Mouse (Mus musculus) embryonic facial prominence, embryonic 10.5 days (tissue): ENCODE data around the gene Dcaf10. TPM values are rescaled to one million over a fixed set of nuclear protein-coding genes. Genes with fewer than 3 reads are reported as not detected.

ENCODE experiments used
- DNase-seq: peaks from one replicate; pipeline ENCODE4 v3.0.0-alpha.2; 2017; ENCODE audit warnings: low spot score
- H3K27ac ChIP-seq: fragments of 300-500 bp; sonication (generic); replicated peaks from 2 replicates; pipeline ENCODE4 v1.5.1; 2016; ENCODE audit warnings: mild to moderate bottlenecking
- H3K27me3 ChIP-seq: fragments of 300-500 bp; sonication (generic); replicated peaks from 2 replicates; pipeline ENCODE4 v1.6.1; 2016; ENCODE audit warnings: low read depth, mild to moderate bottlenecking; ENCODE audit not compliant: poor library complexity, severe bottlenecking
- H3K36me3 ChIP-seq: fragments of 300-500 bp; sonication (generic); replicated peaks from 2 replicates; pipeline ENCODE4 v1.6.1; 2016; ENCODE audit warnings: mild to moderate bottlenecking, moderate library complexity
- H3K4me1 ChIP-seq: fragments of 300-500 bp; sonication (generic); 2 replicates; pipeline ENCODE4 v1.6.1; 2016
- H3K4me3 ChIP-seq: fragments of 300-500 bp; sonication (generic); 2 replicates; pipeline ENCODE4 v1.5.1; 2016; ENCODE audit warnings: mild to moderate bottlenecking, moderate library complexity
- H3K9me3 ChIP-seq: fragments of 300-500 bp; sonication (generic); 2 replicates; pipeline ENCODE4 v1.6.1; 2016; ENCODE audit warnings: mild to moderate bottlenecking
- WGBS: fragments of 180-500 bp; shearing (Covaris S2); methylation state at CpG from one replicate; pipeline ENCODE4 v1.1.7; 2016; 5-methylcytosine and 5-hydroxymethylcytosine counted together
- polyA plus RNA-seq: library from polyadenylated mRNA; unstranded; fragments of >200 nt; fragmentation: Nextera tagmentation; extraction: Ambion mirVana; gene quantifications from 2 replicates; pipeline ENCODE4 v1.2.1, GENCODE M21; 2016

The Dcaf10 gene
- 9.0 and 9.3 TPM in 2 replicates for polyA plus RNA-seq

- Histone ChIP-seq H3K27ac (peak within 1 kb of the TSS; percentile 94), H3K9me3 (no peaks in the 10 kb centered on the region), H3K36me3 (peaks cover 28% of the 10 kb centered on the region), H3K4me3 (peak within 1 kb of the TSS; percentile 98), H3K27me3 (no peaks in the 10 kb centered on the region), H3K4me1 (peaks cover 26% of the 10 kb centered on the region)
- peak; percentile 95 for DNase-seq
- WGBS, result 2% methylated on average over 42 of the region's 42 CpGs
Observed at GRCm38 (mm10) chr4:45341669-45342249, at the start of gene Dcaf10. Gene Dcaf10, plus strand, starts transcription at chr4:45342101.

GRCm38 (mm10) chr4:45296662-45297564 lies 45.0 kb upstream of the Dcaf10 start, which contains the start of gene Trmt10b:
Gene Trmt10b, plus strand, starts transcription at chr4:45297127.
- H3K36me3 ChIP-seq, result peaks cover 22% of the 10 kb centered on the region
- H3K4me1 ChIP-seq, result peaks cover 8% of the 10 kb centered on the region
- WGBS, result 22% methylated on average over 27 of the region's 27 CpGs
- peak; percentile 69 for DNase-seq
- no peaks in the 10 kb centered on the region for H3K27me3 ChIP-seq
- H3K27ac ChIP-seq, result 0 out of 2 replicates have a peak within 1 kb of the TSS, but pooled peaks have one; percentile 26
- H3K9me3 ChIP-seq, result no peaks in the 10 kb centered on the region
- peak within 1 kb of the TSS; percentile 80 for H3K4me3 ChIP-seq

GRCm38 (mm10) chr4:45305536-45305935 lies 36.4 kb upstream of the Dcaf10 start:
- H3K4me3 ChIP-seq, result no peak overlapping the region
- no peak for DNase-seq
- WGBS, result 96% methylated on average over 14 of the region's 14 CpGs
- H3K27me3 ChIP-seq, result no peaks in the 10 kb centered on the region
- no peaks in the 10 kb centered on the region for H3K4me1 ChIP-seq
- H3K27ac ChIP-seq, result no peak overlapping the region
- 0 out of 2 replicates have a peak, but pooled peaks cover 3% of the 10 kb centered on the region for H3K9me3 ChIP-seq
- H3K36me3 ChIP-seq, result peaks cover 86% of the 10 kb centered on the region

GRCm38 (mm10) chr4:45308046-45308445 lies 33.9 kb upstream of the Dcaf10 start:
- DNase-seq, result peak; percentile 52
- H3K27ac ChIP-seq, result no peak overlapping the region
- H3K9me3 ChIP-seq, result 0 out of 2 replicates have a peak, but pooled peaks cover 3% of the 10 kb centered on the region
- 38% methylated on average over 11 of the region's 11 CpGs for WGBS
- H3K4me3 ChIP-seq, result no peak overlapping the region
- no peaks in the 10 kb centered on the region for H3K27me3 ChIP-seq
- H3K4me1 ChIP-seq, result no peaks in the 10 kb centered on the region
- H3K36me3 ChIP-seq, result peaks cover 79% of the 10 kb centered on the region

DNA sequence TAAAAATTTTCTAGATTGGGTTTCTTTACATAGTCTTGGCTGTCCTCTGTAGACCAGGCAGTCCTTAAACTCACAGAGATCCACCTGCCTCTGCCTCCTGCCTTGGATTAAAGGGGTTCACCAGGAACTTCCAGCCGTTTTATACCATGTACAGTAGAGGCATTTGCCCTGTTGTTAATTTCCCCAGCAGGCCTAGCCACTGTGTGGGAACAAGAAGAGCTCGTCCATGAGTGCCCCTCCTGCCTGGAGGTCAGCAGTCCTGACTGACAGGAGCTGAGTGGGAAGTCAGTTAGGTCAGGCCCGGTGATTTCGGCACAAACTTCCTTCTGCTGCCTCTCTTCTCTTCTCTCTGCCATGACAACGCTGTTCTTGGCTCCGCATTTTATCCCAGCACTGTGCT lies 33.3 kb upstream of the Dcaf10 start:
- 86% methylated on average over 6 of the region's 6 CpGs for WGBS
- DNase-seq, result no peak
- Histone ChIP-seq H3K36me3 (peaks cover 76% of the 10 kb centered on the region), H3K27me3 (no peaks in the 10 kb centered on the region), H3K27ac (no peak overlapping the region), H3K4me3 (no peak overlapping the region), H3K4me1 (no peaks in the 10 kb centered on the region), H3K9me3 (0 out of 2 replicates have a peak, but pooled peaks cover 3% of the 10 kb centered on the region)

- Histone ChIP-seq H3K4me3 (no peak overlapping the region), H3K4me1 (no peaks in the 10 kb centered on the region), H3K9me3 (no peaks in the 10 kb centered on the region), H3K36me3 (peaks cover 74% of the 10 kb centered on the region), H3K27me3 (no peaks in the 10 kb centered on the region), H3K27ac (no peak overlapping the region)
- WGBS, result 89% methylated on average over 2 of the region's 2 CpGs
- no peak for DNase-seq
Observed at GRCm38 (mm10) chr4:45311056-45311455, 30.8 kb upstream of the Dcaf10 start.

GRCm38 (mm10) chr4:45320159-45320816 lies 21.6 kb upstream of the Dcaf10 start:
- under 1% methylated on average over 56 of the region's 56 CpGs for WGBS
- Histone ChIP-seq H3K9me3 (no peaks in the 10 kb centered on the region), H3K27ac (peak overlapping the region; percentile 91), H3K4me1 (peaks cover 9% of the 10 kb centered on the region), H3K36me3 (peaks cover 37% of the 10 kb centered on the region), H3K4me3 (peak overlapping the region; percentile 84), H3K27me3 (peaks cover 24% of the 10 kb centered on the region)
- peak; percentile 89 for DNase-seq

DNA sequence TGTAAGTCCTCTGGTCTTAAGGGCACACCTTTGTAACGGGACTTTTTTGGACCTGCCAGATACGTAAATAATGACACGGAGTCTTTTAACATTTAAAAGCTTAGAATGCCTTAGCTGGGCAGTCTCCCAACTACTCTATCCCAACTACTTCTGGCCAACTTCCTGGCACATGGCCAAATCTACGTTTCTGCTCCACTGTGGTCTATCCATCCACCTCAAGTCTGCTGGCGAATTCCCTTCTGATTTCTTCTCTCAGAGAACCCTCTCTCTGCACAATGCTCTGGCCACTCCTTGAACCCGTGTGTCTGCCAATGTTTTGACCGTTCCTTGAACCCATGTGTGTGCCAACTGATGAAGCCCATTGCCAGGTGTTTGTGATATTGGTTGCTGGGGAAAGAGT lies 10.8 kb upstream of the Dcaf10 start:
- 85% methylated on average over 7 of the region's 7 CpGs for WGBS
- Histone ChIP-seq H3K9me3 (0 out of 2 replicates have a peak, but pooled peaks cover 3% of the 10 kb centered on the region), H3K4me3 (no peak overlapping the region), H3K27me3 (no peaks in the 10 kb centered on the region), H3K27ac (no peak overlapping the region), H3K36me3 (no peaks in the 10 kb centered on the region), H3K4me1 (no peaks in the 10 kb centered on the region)
- DNase-seq, result no peak

DNA sequence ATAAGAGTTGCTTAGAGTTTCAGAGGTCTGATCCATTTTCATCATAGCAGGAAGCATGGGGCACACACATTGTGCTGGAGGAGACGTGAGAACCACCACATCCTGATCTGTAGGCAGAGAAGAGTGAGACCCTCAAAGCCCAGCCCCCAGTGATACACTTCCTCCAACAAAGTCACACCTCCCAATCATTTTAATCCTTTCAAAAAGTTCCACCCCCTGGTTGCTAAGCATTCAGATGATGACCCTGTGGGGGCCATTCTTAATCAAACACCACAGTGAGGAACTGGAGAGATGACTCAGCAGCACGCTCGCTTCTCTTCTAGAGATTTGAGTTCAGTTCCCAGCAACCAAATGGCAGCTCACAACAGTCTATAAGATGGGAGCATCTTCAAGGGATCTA lies 9.4 kb upstream of the Dcaf10 start:
- Histone ChIP-seq H3K36me3 (no peaks in the 10 kb centered on the region), H3K27me3 (no peaks in the 10 kb centered on the region), H3K27ac (no peak overlapping the region), H3K4me3 (no peak overlapping the region), H3K9me3 (0 out of 2 replicates have a peak, but pooled peaks cover 3% of the 10 kb centered on the region), H3K4me1 (no peaks in the 10 kb centered on the region)
- WGBS, result 75% methylated on average over 3 of the region's 3 CpGs
- no peak for DNase-seq

DNA sequence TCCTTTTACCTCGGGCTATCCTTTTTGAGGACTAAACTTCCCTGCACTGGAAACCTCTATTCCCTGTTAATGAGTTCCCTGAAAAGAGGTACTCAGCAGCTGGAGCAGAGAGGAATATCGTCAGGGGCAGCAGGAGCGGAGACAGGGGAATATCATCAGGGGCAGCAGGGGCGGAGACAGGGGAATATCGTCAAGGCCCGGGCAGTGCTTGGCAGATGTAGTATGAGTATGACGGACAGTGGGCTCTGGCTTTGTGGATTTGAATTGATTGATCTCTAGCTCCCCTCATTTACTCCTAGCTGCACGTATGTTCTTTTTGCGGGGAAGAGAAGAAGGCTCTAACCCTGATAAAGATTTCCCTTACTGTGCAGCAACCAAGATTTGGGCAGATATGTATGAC lies 675 bp upstream of the Dcaf10 start:
- WGBS, result 59% methylated on average over 9 of the region's 9 CpGs
- no peaks in the 10 kb centered on the region for H3K9me3 ChIP-seq
- DNase-seq, result no peak
- H3K27ac ChIP-seq, result peak overlapping the region; percentile 94; the same call in 1 of the 2 replicates
- peaks cover 25% of the 10 kb centered on the region for H3K36me3 ChIP-seq
- H3K4me3 ChIP-seq, result peak overlapping the region; percentile 98
- H3K27me3 ChIP-seq, result no peaks in the 10 kb centered on the region
- peaks cover 26% of the 10 kb centered on the region for H3K4me1 ChIP-seq

GRCm38 (mm10) chr4:45342286-45343155 lies 620 bp downstream of the Dcaf10 start, which contains the start of gene Exosc3:
Gene Exosc3, minus strand, starts transcription at chr4:45342732.
- peak within 1 kb of the TSS; percentile 98 for H3K4me3 ChIP-seq
- peak within 1 kb of the TSS; percentile 94 for H3K27ac ChIP-seq
- H3K4me1 ChIP-seq, result peaks cover 26% of the 10 kb centered on the region
- WGBS, result under 1% methylated on average over 74 of the region's 76 CpGs
- no peaks in the 10 kb centered on the region for H3K9me3 ChIP-seq
- no peaks in the 10 kb centered on the region for H3K27me3 ChIP-seq
- DNase-seq, result no peak
- H3K36me3 ChIP-seq, result peaks cover 33% of the 10 kb centered on the region
